Comparison of ENCODE assay signal across 10 mouse cellular contexts in the genomic region with DNA sequence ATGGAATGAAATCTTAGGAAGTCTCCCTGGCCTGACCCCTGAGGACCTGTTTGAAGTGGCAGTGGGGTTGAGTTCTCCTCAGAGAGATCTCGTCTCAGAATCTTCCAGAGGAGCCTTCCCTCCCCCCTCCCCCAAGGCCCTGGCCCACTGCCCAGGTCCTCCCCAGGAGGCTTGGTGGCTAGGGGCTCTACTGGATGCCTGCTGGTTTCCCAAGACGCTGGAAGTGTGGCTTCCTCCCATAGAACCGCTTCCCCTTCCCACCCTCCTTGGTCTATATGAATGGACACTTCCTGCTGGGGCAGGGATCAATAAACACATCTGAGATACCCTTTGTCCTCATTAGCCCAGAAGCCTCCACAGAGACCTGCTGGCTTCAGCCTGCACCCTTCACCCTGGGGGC. TPM values are rescaled to one million over a fixed set of nuclear protein-coding genes. Genes with fewer than 3 reads are reported as not detected.
DNase-seq lines count a peak whose midpoint lies in the region; ATAC-seq and TF ChIP-seq lines count a peak whose summit lies in the region.
"Had no signal": no experiment of that assay in that cellular context is flagged by ENCODE, and none has a peak within 500 bp of the region (broad histone marks: within the 10 kb centered on the region; RNA-seq: fewer than 3 reads in every experiment).

No protein-coding gene starts in this region.

- no peak overlapping the region for H3K4me3 ChIP-seq in heart, embryonic 10.5 days
- peak overlapping the region; percentile 34 to 87; a peak in 3 of 4 replicates for H3K4me3 ChIP-seq in MEL (ENCODE audit: control insufficient read depth in 1 of 2, insufficient read depth in 1 of 2, low read depth in 2 of 2, low read length in 2 of 2)
- no peak overlapping the region for H3K4me3 ChIP-seq in hindbrain, embryonic 11.5 days (ENCODE audit: low read depth, low read length)

- H3K4me1 ChIP-seq in heart, embryonic 10.5 days = peaks cover 88% of the 10 kb centered on the region
- H3K4me1 ChIP-seq in MEL (ENCODE audit: control insufficient read depth in 1 of 2, insufficient read depth in 2 of 2, low read length in 2 of 2) = peaks cover 10 to 27% of the 10 kb centered on the region in 2 experiments
- peaks cover 10% of the 10 kb centered on the region for H3K4me1 ChIP-seq in hindbrain, embryonic 11.5 days (replicated peaks; ENCODE audit: control insufficient read depth, insufficient read depth, low read length)

- TF ChIP-seq CTCF in MEL (IDR thresholded peaks at IDR 0.05 in 2 of 3, conservative IDR thresholded peaks at IDR 0.05 in 1 of 3; ENCODE audit: control insufficient read depth in 1 of 3, insufficient read depth in 1 of 3, low read depth in 2 of 3, low read length in 3 of 3, poor library complexity in 1 of 3, severe bottlenecking in 1 of 3) = no peak

- H3K9me3 ChIP-seq in heart, embryonic 10.5 days = no peaks in the 10 kb centered on the region
- no peaks in the 10 kb centered on the region for H3K9me3 ChIP-seq in MEL (replicated peaks; ENCODE audit: insufficient read depth, low read length)
- H3K9me3 ChIP-seq in hindbrain, embryonic 11.5 days (ENCODE audit: control insufficient read depth, low read length) = no peaks in the 10 kb centered on the region

- peak overlapping the region; percentile 21; the same call in 1 of the 2 replicates for H3K9ac ChIP-seq in MEL (ENCODE audit: control insufficient read depth, low read depth, low read length, poor library complexity, severe bottlenecking)
- H3K9ac ChIP-seq in hindbrain, embryonic 11.5 days (ENCODE audit: low read depth, low read length) = no peak overlapping the region

- TF ChIP-seq EP300 in MEL (IDR thresholded peaks at IDR 0.05; ENCODE audit: low read depth in 1 of 2, low read length in 2 of 2) = no peak

- H3K36me3 ChIP-seq in heart, embryonic 10.5 days = no peaks in the 10 kb centered on the region
- H3K36me3 ChIP-seq in MEL (ENCODE audit: control insufficient read depth in 1 of 2, insufficient read depth in 2 of 2, low read length in 2 of 2) = peaks cover 0 to 23% of the 10 kb centered on the region in 2 experiments; a peak in 2 of 4 replicates
- H3K36me3 ChIP-seq in hindbrain, embryonic 11.5 days (ENCODE audit: control insufficient read depth, insufficient read depth, low read length) = no peaks in the 10 kb centered on the region

- WGBS in heart, embryonic 10.5 days = 33% methylated on average over 3 of the region's 3 CpGs
- WGBS in hindbrain, embryonic 11.5 days = 30% methylated on average over 3 of the region's 3 CpGs

- peak overlapping the region; percentile 74 for H3K27ac ChIP-seq in heart, embryonic 10.5 days
- no peak overlapping the region for H3K27ac ChIP-seq in MEL (ENCODE audit: control insufficient read depth, low read depth, low read length)
- H3K27ac ChIP-seq in hindbrain, embryonic 11.5 days (ENCODE audit: low read depth, low read length) = peak overlapping the region; percentile 67

- TF ChIP-seq POLR2A in MEL (IDR thresholded peaks at IDR 0.05; ENCODE audit: control insufficient read depth in 1 of 2, insufficient read depth in 1 of 2, low read depth in 1 of 2, low read length in 2 of 2, poor library complexity in 1 of 2) = no peak

- no peak overlapping the region for H3K4me2 ChIP-seq in hindbrain, embryonic 11.5 days (replicated peaks; ENCODE audit: low read depth, low read length)

- intact Hi-C loops in heart, postnatal 25 days (cut with DNase I) = no loop called here

- no peak for DNase-seq in heart, embryonic 10.5 days (ENCODE audit: low spot score)
- no peak for DNase-seq in heart, postnatal 25 days (ENCODE audit: low spot score)
- no peak for DNase-seq in MEL (ENCODE audit: low read depth, low spot score)
- peak; percentile 19 for DNase-seq in hindbrain, embryonic 11.5 days (ENCODE audit: low spot score)
- peak; percentile 41 for DNase-seq in lung, postnatal 14 days
- no peak for DNase-seq in frontal cortex, adult 2 months (ENCODE audit: extremely low spot score in 1 of 2, low spot score in 1 of 2)
- DNase-seq in gastrocnemius, adult 18-20 months (ENCODE audit: low spot score) = no peak
- DNase-seq in embryo, embryonic 11 days = no peak

- no peaks in the 10 kb centered on the region; the same call in 1 of the 2 replicates for H3K79me2 ChIP-seq in MEL (ENCODE audit: control insufficient read depth, insufficient read depth, low read length, poor library complexity)

- peak; percentile 20; the same call in 1 of the 2 replicates for ATAC-seq in hindbrain, embryonic 11.5 days (ENCODE audit: low FRiP score)
- ATAC-seq: Patski had no signal

- no peak for TF ChIP-seq RAD21 in MEL (IDR thresholded peaks at IDR 0.05; ENCODE audit: low read depth, low read length)

- H3K27me3 ChIP-seq in heart, embryonic 10.5 days (ENCODE audit: insufficient read depth, poor library complexity, severe bottlenecking) = peaks cover 13% of the 10 kb centered on the region; the same call in 1 of the 2 replicates
- H3K27me3 ChIP-seq in MEL (ENCODE audit: control insufficient read depth in 1 of 2, insufficient read depth in 2 of 2, low read length in 2 of 2) = no peaks in the 10 kb centered on the region
- H3K27me3 ChIP-seq in hindbrain, embryonic 11.5 days (ENCODE audit: control insufficient read depth, insufficient read depth, low read length) = peaks cover 12% of the 10 kb centered on the region
- H3K27me3 ChIP-seq: Patski had no signal

TF ChIP-seq in MEL, 35 proteins besides CTCF, POLR2A, EP300 and RAD21:
- TF ChIP-seq NELFE (IDR thresholded peaks at IDR 0.05; ENCODE audit: low read depth, low read length) (no peak), ELF1 (IDR thresholded peaks at IDR 0.05; ENCODE audit: low read depth, low read length) (no peak), KAT2A (conservative IDR thresholded peaks at IDR 0.05; ENCODE audit: low read depth, low read length) (no peak), MYB (IDR thresholded peaks at IDR 0.05; ENCODE audit: low read depth, low read length) (no peak), USF1 (IDR thresholded peaks at IDR 0.05; ENCODE audit: low read depth, low read length) (no peak)

RNA-seq across cellular contexts. Expression of a gene that starts 4.6 kb away (rescaled TPM):
- 1.4 and 2.2 TPM in 2 replicates for polyA plus RNA-seq in heart, embryonic 10.5 days (2016; fragmentation: Nextera tagmentation; extraction: Ambion mirVana)
- total RNA-seq in heart, postnatal 25 days (2021) = 10 to 100 TPM; 20.2 to 23.5 TPM
- 4.9 and 11.2 TPM in 2 replicates for total RNA-seq in MEL (2012; rRNA removed)
- 10 to 100 TPM in 1 of 2 experiments, not detected in 1; 10.6 TPM for polyA plus RNA-seq in MEL (2012; ENCODE audit: insufficient read depth in 1 of 2, insufficient read length in 2 of 2, low read depth in 1 of 2, low replicate concordance in 2 of 2, missing spikeins in 1 of 2)
- polyA plus RNA-seq in hindbrain, embryonic 11.5 days (2014; fragmentation: Nextera tagmentation; extraction: Ambion mirVana) = 1.3 and 2.5 TPM in 2 replicates
- polyA plus RNA-seq in frontal cortex, adult 2 months (2012; rRNA removed) = 24.3 and 33.1 TPM in 2 replicates
- total RNA-seq in gastrocnemius, adult 18-20 months (2021) = 1 to 10 TPM; 3.8 to 4.6 TPM

RNA-seq across cellular contexts. Expression of a gene that starts 48.3 kb away (rescaled TPM):
- polyA plus RNA-seq in heart, embryonic 10.5 days (2016; fragmentation: Nextera tagmentation; extraction: Ambion mirVana) = 0.59 and 0.89 TPM in 2 replicates
- not detected for total RNA-seq in heart, postnatal 25 days (2021)
- total RNA-seq in MEL (2012; rRNA removed) = not detected in 2 replicates
- not detected for polyA plus RNA-seq in MEL (2012; ENCODE audit: insufficient read depth in 1 of 2, insufficient read length in 2 of 2, low read depth in 1 of 2, low replicate concordance in 2 of 2, missing spikeins in 1 of 2)
- 6.3 and 8.3 TPM in 2 replicates for polyA plus RNA-seq in hindbrain, embryonic 11.5 days (2014; fragmentation: Nextera tagmentation; extraction: Ambion mirVana)
- polyA plus RNA-seq in frontal cortex, adult 2 months (2012; rRNA removed) = 0.64 and 2.1 TPM in 2 replicates
- total RNA-seq in gastrocnemius, adult 18-20 months (2021) = not detected
- total RNA-seq: heart, adult 18-20 months had no signal
- polyA plus RNA-seq: Patski had no signal

Comparison
In these comparisons a context has a peak if more than half of its experiments do, and no peak if none do; other contexts are left out.
1. DNase-seq: peak in hindbrain, embryonic 11.5 days (single experiment) and lung, postnatal 14 days (single experiment); none in heart, embryonic 10.5 days (single experiment), heart, postnatal 25 days (single experiment), MEL (single experiment), frontal cortex, adult 2 months (0 of 2), gastrocnemius, adult 18-20 months (single experiment) and embryo, embryonic 11 days (single experiment).
2. H3K4me3 ChIP-seq: peak in MEL (2 of 2); none in heart, embryonic 10.5 days (single experiment) and hindbrain, embryonic 11.5 days (single experiment).